Mouse (Mus musculus) ovary, adult 18-20 months (tissue): ENCODE data around the gene Gp1bb.

Experiments
- DNase-seq: peaks from one replicate; pipeline ENCODE4 v3.0.0; 2022; ENCODE audit warnings: low spot score, mixed read lengths

Gp1bb gene

GRCm38 (mm10) chr16:18581050-18581622 is 41.1 kb downstream of the Gp1bb start:
- no peak for DNase-seq

GRCm38 (mm10) chr16:18580389-18580788 is 41.8 kb downstream of the Gp1bb start:
- no peak for DNase-seq

DNA sequence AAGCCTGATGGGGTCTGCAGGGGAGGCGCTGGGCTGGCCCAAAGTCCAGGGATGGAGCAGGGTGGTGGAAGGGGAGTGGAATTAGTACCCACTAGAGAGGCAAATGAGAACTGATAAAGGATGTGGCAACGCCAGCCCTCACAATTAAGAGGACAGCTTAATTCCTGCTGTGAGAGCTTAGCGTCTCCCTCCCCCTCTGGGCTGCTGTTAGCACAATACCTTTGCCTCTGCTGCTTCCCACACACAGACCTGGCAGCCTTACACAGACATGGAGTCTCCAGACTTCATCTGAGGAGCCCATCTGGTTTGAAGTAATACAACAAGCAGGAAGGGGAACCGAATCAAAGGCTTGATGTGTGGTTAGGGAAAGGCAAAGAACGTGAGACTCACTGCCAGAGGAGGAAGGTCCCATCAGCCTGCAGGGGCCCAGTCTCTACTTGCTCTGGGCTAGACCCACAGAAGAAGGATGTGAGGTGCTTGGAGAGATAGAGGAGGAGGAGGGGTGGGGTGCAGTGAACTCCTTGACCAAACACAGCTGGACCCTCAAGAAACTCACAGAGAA is 44.5 kb downstream of the Gp1bb start:
- DNase-seq, result no peak

- DNase-seq, result no peak
Measured at GRCm38 (mm10) chr16:18577071-18577470, 45.1 kb downstream of the Gp1bb start.

GRCm38 (mm10) chr16:18574196-18574595 is 48.0 kb downstream of the Gp1bb start:
- DNase-seq, result no peak
